Comparison of ENCODE assay signal across 7 mouse cellular contexts in genomic region chr2:35649708-35650107, GRCm38 (mm10).
DNase-seq lines count a peak whose midpoint lies in the region; ATAC-seq and TF ChIP-seq lines count a peak whose summit lies in the region.

No protein-coding gene starts in this region.

- no peaks in the 10 kb centered on the region for H3K9me3 ChIP-seq in kidney, embryonic 14.5 days (ENCODE audit: control insufficient read depth, low read length)
- H3K9me3 ChIP-seq in limb, embryonic 14.5 days (ENCODE audit: control insufficient read depth, low read length), result no peaks in the 10 kb centered on the region

- peaks cover 16% of the 10 kb centered on the region for H3K36me3 ChIP-seq in kidney, embryonic 14.5 days (ENCODE audit: control insufficient read depth, insufficient read depth, low read length)
- H3K36me3 ChIP-seq in limb, embryonic 14.5 days (ENCODE audit: control insufficient read depth, insufficient read depth, low read length), result peaks cover 27% of the 10 kb centered on the region

- no peak for TF ChIP-seq POLR2A in limb, embryonic 14.5 days (IDR thresholded peaks at IDR 0.05; ENCODE audit: borderline replicate concordance, extremely low read depth, insufficient read depth, insufficient read length)

- WGBS in kidney, embryonic 14.5 days, result 35% methylated on average over 4 of the region's 4 CpGs
- 35% methylated on average over 4 of the region's 4 CpGs for WGBS in limb, embryonic 14.5 days

- no peaks in the 10 kb centered on the region for H3K27me3 ChIP-seq in kidney, embryonic 14.5 days (ENCODE audit: control insufficient read depth, insufficient read depth, low read length)
- no peaks in the 10 kb centered on the region for H3K27me3 ChIP-seq in limb, embryonic 14.5 days (ENCODE audit: control insufficient read depth, insufficient read depth, low read length)

- no peak overlapping the region for H3K9ac ChIP-seq in kidney, embryonic 14.5 days (ENCODE audit: low read depth, low read length)
- no peak overlapping the region for H3K9ac ChIP-seq in limb, embryonic 14.5 days (ENCODE audit: low read depth, low read length, severe bottlenecking)

- no peak overlapping the region for H3K4me3 ChIP-seq in kidney, embryonic 14.5 days (ENCODE audit: low read length)
- H3K4me3 ChIP-seq in limb, embryonic 14.5 days (replicated peaks; ENCODE audit: low read length), result no peak overlapping the region

- ATAC-seq in kidney, embryonic 14.5 days (ENCODE audit: low FRiP score, low TSS enrichment), result peak; percentile 33; the same call in 1 of the 2 replicates
- ATAC-seq in limb, embryonic 14.5 days (ENCODE audit: low FRiP score, low read depth), result no peak
- ATAC-seq in monocyte, adult 5-6 weeks (replicated peaks; ENCODE audit: insufficient number of reproducible peaks, low FRiP score, low TSS enrichment, poor library complexity, severe bottlenecking), result peak; percentile 32; the same call in 1 of the 2 replicates

- H3K4me2 ChIP-seq in kidney, embryonic 14.5 days (replicated peaks; ENCODE audit: low read depth, low read length), result no peak overlapping the region
- no peak overlapping the region for H3K4me2 ChIP-seq in limb, embryonic 14.5 days (replicated peaks; ENCODE audit: low read depth, low read length, severe bottlenecking)

- H3K27ac ChIP-seq in kidney, embryonic 14.5 days (ENCODE audit: low read depth, low read length), result no peak overlapping the region
- no peak overlapping the region for H3K27ac ChIP-seq in limb, embryonic 14.5 days (replicated peaks; ENCODE audit: low read depth, low read length)

- peak; percentile 93 for DNase-seq in adrenal gland, postnatal 14 days
- DNase-seq in embryo, embryonic 11.5 days (ENCODE audit: low read depth, low spot score), result peak; percentile 49
- DNase-seq in heart, adult 9 months (ENCODE audit: low spot score in 2 of 2), result peak; percentile 70 to 86
- peak; percentile 58 for DNase-seq in limb, embryonic 14.5 days (ENCODE audit: low spot score)
- DNase-seq in spleen, postnatal 10 days (ENCODE audit: low spot score in 2 of 2), result peak; percentile 68 to 87

- H3K4me1 ChIP-seq in kidney, embryonic 14.5 days (ENCODE audit: control insufficient read depth, insufficient read depth, low read length), result peaks cover 15% of the 10 kb centered on the region; the same call in 1 of the 2 replicates
- peaks cover 5% of the 10 kb centered on the region; the same call in 1 of the 2 replicates for H3K4me1 ChIP-seq in limb, embryonic 14.5 days (ENCODE audit: control insufficient read depth, insufficient read depth, low read length)
